Mouse (Mus musculus) cerebellum, adult 2 months (tissue): ENCODE data around the gene Sh3bgr.

Experiments
- CTCF ChIP-seq: fragments of 200-500 bp; IDR thresholded peaks from 2 replicates; pipeline ENCODE4 v1.5.1; 2011; ENCODE audit warnings: low read depth, mild to moderate bottlenecking, control low read depth, low read length, moderate library complexity, borderline replicate concordance; ENCODE audit not compliant: insufficient read depth
- POLR2A ChIP-seq: fragments of 200-500 bp; IDR thresholded peaks from 2 replicates; pipeline ENCODE4 v1.6.1; 2011; ENCODE audit warnings: low read length, control low read depth, borderline replicate concordance; ENCODE audit not compliant: insufficient read depth

- TF ChIP-seq CTCF (no peak), POLR2A (no peak)
Observed at GRCm38 (mm10) chr16:96231251-96231650, 31.0 kb downstream of the Sh3bgr start.
